Mouse (Mus musculus) kidney, postnatal 0 days (tissue): ENCODE results near the gene Fmnl2. TPM values are rescaled to one million over a fixed set of nuclear protein-coding genes. Genes with fewer than 3 reads are reported as not detected.

ENCODE experiments used
- ATAC-seq: fragments of 200-750 bp; cut with Nextera tagmentation; replicated peaks from 2 replicates; pipeline ENCODE4 v1.8.0; 2017; ENCODE audit warnings: low read depth, moderate number of reproducible peaks, moderate TSS enrichment, moderate library complexity; ENCODE audit not compliant: low FRiP score
- DNase-seq: peaks from one replicate; pipeline ENCODE4 v3.0.0-alpha.2; 2016; ENCODE audit warnings: low spot score
- H3K27ac ChIP-seq: fragments of 300-500 bp; sonication (generic); 2 replicates; pipeline ENCODE4 v1.5.1; 2014; ENCODE audit warnings: mild to moderate bottlenecking
- H3K27me3 ChIP-seq: fragments of 300-500 bp; sonication (generic); 2 replicates; pipeline ENCODE4 v1.6.1; 2014; ENCODE audit warnings: low read length, mixed read lengths; ENCODE audit not compliant: insufficient read depth
- H3K36me3 ChIP-seq: fragments of 300-500 bp; sonication (generic); 2 replicates; pipeline ENCODE4 v1.6.1; 2014; ENCODE audit warnings: low read length, mixed read lengths; ENCODE audit not compliant: insufficient read depth
- H3K4me1 ChIP-seq: fragments of 300-500 bp; sonication (generic); replicated peaks from 2 replicates; pipeline ENCODE4 v1.6.1; 2014; ENCODE audit warnings: antibody characterized with exemption, low read length, mixed read lengths; ENCODE audit not compliant: insufficient read depth
- H3K4me2 ChIP-seq: fragments of 300-500 bp; sonication (generic); 2 replicates; pipeline ENCODE4 v1.6.1; 2014; ENCODE audit warnings: mild to moderate bottlenecking, low read length, moderate library complexity, mixed read lengths
- H3K4me3 ChIP-seq: fragments of 300-500 bp; sonication (generic); replicated peaks from 2 replicates; pipeline ENCODE4 v1.5.1; 2014; ENCODE audit warnings: low read depth, low read length
- H3K9ac ChIP-seq: fragments of 300-500 bp; sonication (generic); 2 replicates; pipeline ENCODE4 v1.6.1; 2014; ENCODE audit warnings: low read depth, low read length
- H3K9me3 ChIP-seq: fragments of 300-500 bp; sonication (generic); replicated peaks from 2 replicates; pipeline ENCODE4 v1.6.1; 2016; ENCODE audit warnings: low read length, inconsistent platforms, mixed read lengths
- CTCF ChIP-seq: IDR thresholded peaks from 2 replicates; pipeline ENCODE4 v1.5.1; 2016; ENCODE audit warnings: antibody characterized with exemption, low read depth, mild to moderate bottlenecking, moderate library complexity
- WGBS: fragments of 180-500 bp; shearing (Covaris S2); extraction: QIAGEN DNeasy Blood & Tissue Kit; methylation state at CpG from one replicate; pipeline ENCODE4 v1.1.7; 2014; 5-methylcytosine and 5-hydroxymethylcytosine counted together
- polyA plus RNA-seq: library from polyadenylated mRNA; unstranded; fragments of >200 nt; fragmentation: Nextera tagmentation; extraction: Ambion mirVana; gene quantifications from 2 replicates; pipeline ENCODE4 v1.2.1, GENCODE M21; 2015

The Fmnl2 gene
- polyA plus RNA-seq, 1 experiment from 2014 or later, result 8.5 TPM

DNA sequence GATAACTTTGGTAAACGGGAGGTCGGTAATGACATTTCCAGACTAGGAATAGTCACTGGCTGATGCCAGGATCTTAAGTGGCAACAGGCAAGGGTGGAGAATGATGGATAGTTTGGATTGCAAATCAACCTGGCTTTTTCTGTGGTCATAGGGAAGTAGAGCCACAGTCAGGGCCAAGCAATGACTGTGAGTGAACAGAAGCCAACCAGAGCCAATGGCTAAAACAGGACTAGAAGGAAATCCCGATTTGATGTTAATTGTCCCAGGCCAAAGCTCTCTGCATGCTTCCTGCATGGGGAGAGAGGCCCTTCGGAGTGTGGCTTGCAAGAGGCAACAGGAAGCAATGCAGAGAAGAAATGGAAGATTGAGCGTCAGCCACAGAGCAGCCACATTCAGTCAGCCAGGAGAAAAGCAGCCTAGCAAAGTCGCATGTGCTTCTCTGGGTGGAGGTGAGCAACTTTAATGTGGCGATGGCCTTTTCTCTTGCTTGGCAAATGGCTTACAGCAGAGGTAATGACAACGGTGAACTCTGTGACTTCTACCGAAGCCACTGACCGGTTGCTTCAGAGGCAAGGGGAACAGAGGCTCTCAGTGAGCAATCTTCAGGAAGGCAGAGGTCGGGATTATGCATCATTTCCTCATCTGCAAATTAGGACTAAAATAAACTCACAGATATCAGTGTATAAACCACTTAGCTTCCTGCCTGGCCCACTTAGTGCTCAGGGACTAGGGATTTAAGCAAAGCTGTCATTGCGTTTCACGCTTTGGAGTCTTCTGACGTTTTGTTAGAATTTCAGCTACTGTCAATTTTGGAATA, 12.5 kb upstream of the Fmnl2 start:
- H3K36me3 ChIP-seq, result no peaks in the 10 kb centered on the region
- H3K4me1 ChIP-seq, result no peaks in the 10 kb centered on the region
- DNase-seq (no peak), ATAC-seq (no peak)
- H3K4me3 ChIP-seq, result no peak overlapping the region
- 64% methylated on average over 14 of the region's 14 CpGs for WGBS
- TF ChIP-seq CTCF, result no peak
- H3K27ac ChIP-seq, result no peak overlapping the region
- no peaks in the 10 kb centered on the region for H3K27me3 ChIP-seq
- no peaks in the 10 kb centered on the region for H3K9me3 ChIP-seq
- H3K9ac ChIP-seq, result no peak overlapping the region
- no peak overlapping the region for H3K4me2 ChIP-seq

DNA sequence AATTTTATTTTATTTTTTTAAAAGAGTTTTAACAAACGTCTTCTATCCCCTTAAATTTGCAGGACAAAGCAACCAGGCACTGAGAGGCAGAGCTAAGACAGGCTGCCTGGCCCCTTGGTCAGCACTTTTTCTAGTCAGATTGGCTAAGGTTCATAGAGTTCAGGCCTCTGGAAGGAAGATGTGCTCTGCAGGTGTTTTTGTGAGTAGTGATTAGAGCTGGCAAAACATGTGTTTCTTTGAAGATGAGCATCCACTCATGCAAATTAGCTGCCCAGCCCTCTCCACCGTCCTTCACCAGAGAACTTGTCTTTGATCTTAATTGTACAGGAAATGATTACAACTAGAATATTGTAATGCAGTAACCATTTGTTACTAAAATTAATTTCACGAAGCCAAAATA, 11.2 kb upstream of the Fmnl2 start:
- H3K27me3 ChIP-seq, result no peaks in the 10 kb centered on the region
- no peak overlapping the region for H3K9ac ChIP-seq
- WGBS, result 57% methylated on average over 3 of the region's 3 CpGs
- no peaks in the 10 kb centered on the region for H3K36me3 ChIP-seq
- H3K4me2 ChIP-seq, result no peak overlapping the region
- DNase-seq (no peak), ATAC-seq (no peak)
- H3K27ac ChIP-seq, result no peak overlapping the region
- no peaks in the 10 kb centered on the region for H3K9me3 ChIP-seq
- TF ChIP-seq CTCF, result no peak
- H3K4me3 ChIP-seq, result no peak overlapping the region
- no peaks in the 10 kb centered on the region for H3K4me1 ChIP-seq

DNA sequence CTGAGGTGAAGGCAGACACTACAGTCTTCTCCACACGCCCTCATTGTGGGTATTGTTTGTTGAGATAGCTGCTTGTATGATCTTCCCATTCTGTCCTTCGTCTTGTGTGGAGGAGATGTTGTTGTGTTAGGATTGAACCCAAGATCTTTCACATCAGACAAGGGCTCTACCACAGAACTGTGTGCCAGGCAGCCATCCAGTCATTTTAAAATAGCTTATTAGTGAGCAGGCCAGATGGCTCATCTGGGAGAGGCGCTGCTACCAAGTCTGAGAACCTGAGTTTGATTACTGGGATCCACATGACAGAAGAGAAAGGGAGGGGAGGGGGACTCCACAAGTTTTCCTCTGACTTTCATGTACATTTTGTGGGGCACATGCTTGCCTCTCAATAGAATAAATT, 8.6 kb upstream of the Fmnl2 start:
- no peaks in the 10 kb centered on the region for H3K9me3 ChIP-seq
- no peak overlapping the region for H3K4me2 ChIP-seq
- H3K36me3 ChIP-seq, result no peaks in the 10 kb centered on the region
- H3K9ac ChIP-seq, result no peak overlapping the region
- DNase-seq, result no peak
- ATAC-seq, result no peak
- H3K4me1 ChIP-seq, result no peaks in the 10 kb centered on the region
- WGBS, result 68% methylated on average over 3 of the region's 3 CpGs
- no peak for TF ChIP-seq CTCF
- no peaks in the 10 kb centered on the region for H3K27me3 ChIP-seq
- no peak overlapping the region for H3K27ac ChIP-seq
- no peak overlapping the region for H3K4me3 ChIP-seq

DNA sequence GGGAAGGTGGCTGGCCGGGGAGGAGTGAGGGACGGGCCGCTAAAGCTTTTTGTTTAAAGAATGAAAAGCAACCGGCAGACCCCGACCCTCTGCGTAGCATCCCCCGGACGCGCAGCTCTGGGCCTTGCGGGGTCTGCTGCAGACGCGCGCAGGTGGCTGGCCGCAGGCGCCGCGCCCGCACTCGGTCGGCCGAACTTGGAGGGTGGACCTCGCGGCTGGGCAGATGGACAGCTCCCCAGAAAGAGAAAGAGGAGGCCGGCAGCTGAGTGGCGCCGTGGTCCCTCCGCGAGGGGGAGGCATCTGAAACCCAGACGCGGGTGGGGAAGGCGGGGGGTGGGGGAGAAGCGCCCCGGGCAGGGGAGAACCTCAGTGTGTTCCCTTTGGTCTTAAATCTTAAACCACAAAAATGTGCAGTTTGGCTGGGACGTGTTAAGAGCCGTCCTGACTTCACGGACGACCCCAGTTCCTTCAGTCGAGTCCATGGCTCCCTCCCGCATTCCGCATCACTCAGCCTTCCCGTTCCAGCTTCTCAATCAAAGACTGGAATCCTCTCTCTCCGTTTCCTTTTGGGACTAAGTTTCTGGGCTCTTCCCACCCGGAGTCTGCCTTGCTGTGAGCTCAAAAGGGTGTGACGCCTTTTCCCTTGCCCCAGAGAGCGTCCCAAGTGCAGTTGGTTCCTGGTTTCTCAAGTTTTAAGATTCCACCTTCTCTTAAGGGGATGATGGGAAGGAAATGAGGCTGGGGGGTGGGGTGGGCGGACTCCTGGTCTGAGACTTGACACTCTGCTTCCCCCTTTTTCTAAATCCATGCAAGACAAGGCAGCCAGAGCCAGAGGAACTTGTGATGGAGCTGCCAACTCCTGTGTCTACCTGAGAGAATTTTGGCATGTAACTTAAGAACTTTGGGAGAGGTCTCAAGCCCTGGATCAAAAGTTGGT, 1.1 kb downstream of the Fmnl2 start:
- Histone ChIP-seq H3K36me3 (no peaks in the 10 kb centered on the region), H3K4me3 (peak overlapping the region; percentile 91), H3K4me1 (peaks cover 12% of the 10 kb centered on the region; the same call in 1 of the 2 replicates), H3K9ac (peak overlapping the region; percentile 89), H3K27ac (peak overlapping the region; percentile 81), H3K4me2 (peak overlapping the region; percentile 95), H3K27me3 (no peaks in the 10 kb centered on the region), H3K9me3 (no peaks in the 10 kb centered on the region)
- under 1% methylated on average over 41 of the region's 46 CpGs for WGBS
- TF ChIP-seq CTCF, result peak; percentile 23; the same call in 1 of the 2 replicates
- ATAC-seq (peak; percentile 44), DNase-seq (peak; percentile 92)

DNA sequence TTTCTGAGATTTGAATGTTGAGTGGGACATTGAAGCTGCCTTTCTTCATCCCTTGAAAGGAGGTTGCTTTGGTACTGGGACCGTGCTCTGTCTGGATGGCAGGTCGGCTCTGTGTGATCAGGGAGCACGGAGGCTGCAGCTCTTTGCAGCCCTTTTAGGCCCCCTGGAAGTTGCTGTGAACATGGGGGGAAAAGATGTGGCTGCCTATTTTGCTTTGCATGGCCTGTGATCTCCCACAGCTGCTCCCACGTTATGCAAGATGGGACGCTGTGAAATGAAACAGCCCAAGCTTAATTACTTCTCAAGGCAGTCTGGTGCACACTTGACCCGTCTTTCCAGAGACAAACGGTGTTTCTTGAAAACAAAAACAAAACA, 1.8 kb downstream of the Fmnl2 start:
- peak overlapping the region; percentile 95 for H3K4me2 ChIP-seq

DNA sequence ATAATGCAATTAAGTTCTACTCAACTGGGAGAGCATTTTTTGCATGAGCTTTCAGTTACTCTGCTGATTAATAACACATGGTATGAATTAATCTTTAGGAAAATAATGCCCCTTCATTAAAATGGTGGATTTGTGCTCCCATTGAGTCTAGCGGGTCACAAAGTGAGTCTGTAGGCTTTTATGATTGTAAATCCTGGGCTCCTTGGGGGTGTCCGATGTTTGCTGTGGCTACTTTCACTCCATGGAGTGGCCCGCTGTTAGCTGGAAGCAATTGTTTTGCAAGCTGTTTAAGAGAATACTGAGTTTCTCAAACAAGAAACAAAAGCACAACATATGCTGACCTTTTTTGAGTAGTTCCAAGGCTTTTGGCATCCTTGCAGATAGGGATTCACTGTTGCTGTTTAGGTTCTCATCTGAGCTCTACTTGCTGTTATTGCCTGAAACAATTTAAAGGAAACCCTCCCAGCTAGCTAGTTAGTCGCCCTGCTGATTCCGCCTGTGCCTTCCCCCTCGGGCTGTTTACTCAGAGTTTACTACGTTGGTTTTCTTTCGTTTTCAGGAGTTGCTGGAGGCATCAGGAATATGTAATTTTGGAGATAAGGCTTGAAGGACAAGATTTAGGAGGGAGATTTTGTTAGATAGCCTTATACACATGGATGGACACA, 2.6 kb downstream of the Fmnl2 start:
- H3K4me1 ChIP-seq, result peaks cover 12% of the 10 kb centered on the region; the same call in 1 of the 2 replicates

More for the DNA sequence above, 1.8 kb downstream of the Fmnl2 start:
- peak overlapping the region; percentile 81 for H3K27ac ChIP-seq
- 0 out of 2 replicates have a peak overlapping the region, but pooled peaks have one; percentile 89 for H3K9ac ChIP-seq
- peak overlapping the region; percentile 91 for H3K4me3 ChIP-seq
- WGBS, result 8% methylated on average over 7 of the region's 7 CpGs
- DNase-seq (peak; percentile 66), ATAC-seq (no peak)
- no peaks in the 10 kb centered on the region for H3K36me3 ChIP-seq
- H3K9me3 ChIP-seq, result no peaks in the 10 kb centered on the region
- H3K27me3 ChIP-seq, result no peaks in the 10 kb centered on the region
- no peak for TF ChIP-seq CTCF
- H3K4me1 ChIP-seq, result peaks cover 12% of the 10 kb centered on the region; the same call in 1 of the 2 replicates

More for the DNA sequence above, 2.6 kb downstream of the Fmnl2 start:
- ATAC-seq, result no peak
- peak overlapping the region; percentile 58; the same call in 1 of the 2 replicates for H3K27ac ChIP-seq
- H3K9ac ChIP-seq, result no peak overlapping the region
- TF ChIP-seq CTCF, result no peak
- H3K4me3 ChIP-seq, result peak overlapping the region; percentile 91
- H3K27me3 ChIP-seq, result no peaks in the 10 kb centered on the region
- no peaks in the 10 kb centered on the region for H3K9me3 ChIP-seq
- DNase-seq, result peak; percentile 69
- peak overlapping the region; percentile 95 for H3K4me2 ChIP-seq
- 14% methylated on average over 8 of the region's 8 CpGs for WGBS
- H3K36me3 ChIP-seq, result no peaks in the 10 kb centered on the region
